Mouse (Mus musculus): Measurements from ENCODE around the gene Trmo.

GRCm38 (mm10) chr4:46395736-46396135 lies 6.5 kb upstream of the Trmo start:
- TF ChIP-seq GATA1 (IDR thresholded peaks at IDR 0.05; ENCODE audit: low read length), result no peak
- TF ChIP-seq TAL1 (IDR thresholded peaks at IDR 0.05; ENCODE audit: low read length), result peak; percentile 6; the same call in 1 of the 3 replicates

Data from erythroblast, embryonic 14.5 days (primary cell).